Mouse (Mus musculus) right cerebral cortex, adult 2 months (tissue): ENCODE measurements around the gene Olfr1031.
"Not testable (repeated sequence)": the region's sequence is repeated elsewhere in the genome, so short reads cannot be mapped to it uniquely, and the experiment has no call there.

ENCODE experiments used
- DNase-seq, 2 experiments: peaks; one replicate each; pipeline ENCODE4 v3.0.0; 2021 to 2022; ENCODE audit warnings: low spot score in 2 of 2

Gene Olfr1031

GRCm38 (mm10) chr2:85990004-85990403, at the start of gene Olfr1031:
Olfr1031 (plus strand) TSS chr2:85990304.
- no peak for DNase-seq

DNA sequence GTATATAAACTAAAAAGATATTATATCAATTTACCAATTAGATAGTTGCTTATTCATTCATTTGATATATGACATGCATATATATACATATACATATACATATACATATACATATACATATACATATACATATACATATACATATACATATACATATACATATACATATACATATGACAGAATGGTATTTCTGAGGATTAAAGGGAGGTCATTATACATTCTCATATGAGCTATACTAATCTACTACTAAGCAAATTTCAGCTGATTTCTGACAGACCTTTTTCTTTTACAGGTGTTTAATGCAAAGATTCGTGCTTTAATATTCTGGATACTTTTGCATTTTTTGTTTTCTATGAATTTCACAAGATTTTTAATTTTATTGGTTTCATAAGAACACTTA, 40.0 kb upstream of the Olfr1031 start, which contains the start of gene Olfr1028:
TSS of gene Olfr1028 (plus strand) at position 301 of the 400 bp plus-strand sequence.
- no peak for DNase-seq

DNA sequence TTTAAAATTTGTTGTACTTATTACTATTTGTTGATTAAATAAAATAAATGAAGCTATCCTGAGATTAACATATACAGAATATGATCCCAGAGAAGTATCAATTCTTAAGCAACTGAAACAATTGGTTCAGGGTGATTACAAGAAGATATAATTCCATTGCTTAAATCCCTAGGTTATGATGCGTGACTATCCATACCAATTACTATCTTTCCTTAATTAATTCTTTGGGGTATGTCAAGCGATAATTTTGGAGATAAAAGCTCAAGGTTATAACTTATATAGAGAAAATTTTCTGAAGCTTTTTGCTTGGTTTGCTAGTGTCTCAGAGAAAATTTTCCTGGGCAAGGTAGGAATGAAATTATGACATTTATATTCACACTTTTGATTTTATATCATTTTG, 16.5 kb upstream of the Olfr1031 start, which contains the start of gene Olfr1029:
TSS of gene Olfr1029 (plus strand) at position 301 of the 400 bp plus-strand sequence.
- no peak for DNase-seq

DNA sequence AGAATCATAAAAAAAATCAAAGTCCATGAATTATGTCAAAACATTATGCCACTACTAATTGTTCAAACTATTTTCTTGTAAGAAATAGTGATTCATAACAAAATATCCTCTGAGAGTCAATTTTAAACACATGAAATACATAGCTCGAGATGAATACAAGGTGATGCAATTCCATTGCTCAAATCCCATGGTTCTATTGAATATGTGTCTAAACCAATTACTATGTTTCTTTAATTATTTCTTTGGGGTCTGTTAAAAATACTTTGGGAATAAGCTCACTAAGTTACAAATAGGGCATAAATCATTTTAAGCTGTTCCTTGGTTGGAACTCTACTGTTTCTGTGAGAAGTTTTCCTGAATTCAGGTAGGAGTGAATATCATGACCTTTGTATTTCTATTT, 11.1 kb upstream of the Olfr1031 start, which contains the start of gene Olfr1030:
TSS of gene Olfr1030 (plus strand) at position 301 of the 400 bp plus-strand sequence.
- DNase-seq: no peak

DNA sequence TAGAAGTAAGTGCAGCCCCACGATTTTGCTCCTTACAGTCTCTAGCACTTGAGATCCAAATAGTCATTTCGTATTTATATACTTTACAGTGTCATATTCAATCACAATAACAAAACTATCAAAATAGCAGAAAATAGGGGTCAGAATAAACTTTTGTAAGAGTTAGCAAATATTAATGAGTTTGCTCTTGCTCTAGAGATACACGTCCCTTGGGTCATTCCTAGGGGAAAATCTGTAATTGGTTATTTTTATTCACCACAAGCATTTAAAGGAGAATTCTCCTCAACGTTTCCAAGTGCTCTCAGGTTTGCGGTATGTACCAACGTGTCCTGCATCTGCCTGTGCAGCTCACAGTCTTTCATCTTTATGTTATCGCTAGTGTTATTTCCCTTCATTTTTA, 15.1 kb downstream of the Olfr1031 start, which contains the start of gene Olfr1032:
TSS of gene Olfr1032 (plus strand) at position 301 of the 400 bp plus-strand sequence.
- no peak for DNase-seq

DNA sequence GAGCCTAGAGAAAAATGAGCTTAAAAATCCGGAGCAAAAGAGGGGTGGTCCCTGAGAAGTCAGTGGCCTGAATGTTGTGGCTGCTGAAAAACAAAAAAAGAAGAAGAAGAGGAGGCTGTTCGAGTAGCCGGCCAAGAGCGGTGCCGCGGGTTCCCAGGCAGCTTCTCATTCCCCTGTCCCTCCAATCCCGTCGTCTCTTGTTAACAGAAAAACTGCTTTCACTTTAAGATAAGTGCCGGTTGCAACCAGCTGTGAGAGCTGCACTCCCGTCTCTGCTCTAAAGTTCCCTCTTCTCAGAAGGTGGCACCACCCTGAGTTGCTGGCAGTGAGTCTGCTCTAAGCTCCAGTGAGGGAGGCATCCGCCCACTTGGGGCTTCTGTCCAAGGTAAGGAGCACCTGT, 30.3 kb downstream of the Olfr1031 start, which contains the start of gene Olfr1033:
TSS of gene Olfr1033 (plus strand) at position 228 of the 400 bp plus-strand sequence.
- DNase-seq: not testable (repeated sequence)

- not testable (repeated sequence) for DNase-seq
Measured at GRCm38 (mm10) chr2:86021518-86021917, 31.4 kb downstream of the Olfr1031 start.
